Comparison of ENCODE assay signal across 25 mouse cellular contexts in genomic region chr7:16525448-16525847, GRCm38 (mm10). TPM values are rescaled to one million over a fixed set of nuclear protein-coding genes. Genes with fewer than 3 reads are reported as not detected.
DNase-seq lines count a peak whose midpoint lies in the region; ATAC-seq lines count a peak whose summit lies in the region.
"Had no signal": no experiment of that assay in that cellular context is flagged by ENCODE, and none has a peak within 500 bp of the region (broad histone marks: within the 10 kb centered on the region; RNA-seq: fewer than 3 reads in every experiment).

No protein-coding gene starts in this region.

- DNase-seq in embryonic facial prominence, embryonic 14.5 days (ENCODE audit: low spot score), result peak; percentile 9
- no peak for DNase-seq in embryonic facial prominence, embryonic 10.5 days (ENCODE audit: low spot score)
- DNase-seq in heart, adult 8-10 months (ENCODE audit: low spot score), result peak; percentile 25
- DNase-seq in forebrain, embryonic 10.5 days (ENCODE audit: extremely low spot score, low spot score), result no peak
- no peak for DNase-seq in cerebellum, postnatal 4 days (ENCODE audit: low spot score in 2 of 2)
- DNase-seq: cerebellum, adult 9-11 months; kidney, adult 11 months; kidney, postnatal 36 days; midbrain, embryonic 14.5 days; right cerebral cortex, postnatal 4 days; thymus, postnatal 36 days had no signal

- 68% methylated on average over 3 of the region's 3 CpGs for WGBS in embryonic facial prominence, embryonic 14.5 days
- 89% methylated on average over 3 of the region's 3 CpGs for WGBS in embryonic facial prominence, embryonic 10.5 days
- 70% methylated on average over 3 of the region's 3 CpGs for WGBS in liver, embryonic 15.5 days (ENCODE audit: insufficient replicate concordance)
- WGBS in liver, embryonic 12.5 days (ENCODE audit: insufficient replicate concordance), result 74% methylated on average over 3 of the region's 3 CpGs
- 24% methylated on average over 3 of the region's 3 CpGs for WGBS in heart, embryonic 15.5 days
- WGBS in forebrain, embryonic 10.5 days, result 87% methylated on average over 3 of the region's 3 CpGs

- no peaks in the 10 kb centered on the region for H3K9me3 ChIP-seq in embryonic facial prominence, embryonic 14.5 days (ENCODE audit: control insufficient read depth, low read length)
- H3K9me3 ChIP-seq in embryonic facial prominence, embryonic 10.5 days, result no peaks in the 10 kb centered on the region
- H3K9me3 ChIP-seq in liver, embryonic 15.5 days (replicated peaks), result no peaks in the 10 kb centered on the region
- H3K9me3 ChIP-seq in liver, embryonic 12.5 days (replicated peaks), result no peaks in the 10 kb centered on the region
- no peaks in the 10 kb centered on the region for H3K9me3 ChIP-seq in heart, embryonic 15.5 days (replicated peaks)
- no peaks in the 10 kb centered on the region for H3K9me3 ChIP-seq in forebrain, embryonic 10.5 days
- H3K9me3 ChIP-seq: embryonic facial prominence, embryonic 12.5 days; forebrain, embryonic 13.5 days; hindbrain, embryonic 13.5 days; kidney, embryonic 15.5 days; limb, embryonic 13.5 days; stomach, embryonic 15.5 days had no signal

- no peaks in the 10 kb centered on the region for H3K27me3 ChIP-seq in embryonic facial prominence, embryonic 14.5 days (replicated peaks; ENCODE audit: control insufficient read depth, insufficient read depth, low read length)
- no peaks in the 10 kb centered on the region for H3K27me3 ChIP-seq in embryonic facial prominence, embryonic 10.5 days (replicated peaks; ENCODE audit: low read depth, poor library complexity, severe bottlenecking)
- no peaks in the 10 kb centered on the region for H3K27me3 ChIP-seq in liver, embryonic 15.5 days
- no peaks in the 10 kb centered on the region for H3K27me3 ChIP-seq in liver, embryonic 12.5 days (replicated peaks)
- no peaks in the 10 kb centered on the region for H3K27me3 ChIP-seq in heart, embryonic 15.5 days
- no peaks in the 10 kb centered on the region for H3K27me3 ChIP-seq in forebrain, embryonic 10.5 days (ENCODE audit: poor library complexity, severe bottlenecking)
- H3K27me3 ChIP-seq: embryonic facial prominence, embryonic 12.5 days; forebrain, embryonic 13.5 days; hindbrain, embryonic 13.5 days; kidney, embryonic 15.5 days; limb, embryonic 13.5 days; stomach, embryonic 15.5 days had no signal

- H3K4me3 ChIP-seq in embryonic facial prominence, embryonic 14.5 days (ENCODE audit: low read depth, low read length), result no peak overlapping the region
- no peak overlapping the region for H3K4me3 ChIP-seq in embryonic facial prominence, embryonic 10.5 days
- no peak overlapping the region for H3K4me3 ChIP-seq in liver, embryonic 15.5 days (replicated peaks)
- no peak overlapping the region for H3K4me3 ChIP-seq in liver, embryonic 12.5 days
- H3K4me3 ChIP-seq in heart, embryonic 15.5 days, result no peak overlapping the region
- no peak overlapping the region for H3K4me3 ChIP-seq in forebrain, embryonic 10.5 days
- H3K4me3 ChIP-seq: embryonic facial prominence, embryonic 12.5 days; erythroblast, embryonic 14.5 days; forebrain, embryonic 13.5 days; hindbrain, embryonic 13.5 days; kidney, embryonic 15.5 days; limb, embryonic 13.5 days; stomach, embryonic 15.5 days had no signal

- no peaks in the 10 kb centered on the region for H3K4me1 ChIP-seq in embryonic facial prominence, embryonic 14.5 days (ENCODE audit: control insufficient read depth, insufficient read depth, low read length)
- no peaks in the 10 kb centered on the region for H3K4me1 ChIP-seq in embryonic facial prominence, embryonic 10.5 days
- H3K4me1 ChIP-seq in liver, embryonic 15.5 days (replicated peaks), result peaks cover 10% of the 10 kb centered on the region; the same call in 1 of the 2 replicates
- H3K4me1 ChIP-seq in liver, embryonic 12.5 days, result peaks cover under 1% of the 10 kb centered on the region; the same call in 1 of the 2 replicates
- H3K4me1 ChIP-seq in heart, embryonic 15.5 days (replicated peaks), result peaks cover 41% of the 10 kb centered on the region
- H3K4me1 ChIP-seq in forebrain, embryonic 10.5 days, result no peaks in the 10 kb centered on the region
- H3K4me1 ChIP-seq: embryonic facial prominence, embryonic 12.5 days; forebrain, embryonic 13.5 days; kidney, embryonic 15.5 days; limb, embryonic 13.5 days; stomach, embryonic 15.5 days had no signal

- H3K4me2 ChIP-seq in embryonic facial prominence, embryonic 14.5 days (ENCODE audit: low read depth, low read length), result no peak overlapping the region
- no peak overlapping the region for H3K4me2 ChIP-seq in liver, embryonic 15.5 days
- H3K4me2 ChIP-seq in liver, embryonic 12.5 days, result no peak overlapping the region
- no peak overlapping the region for H3K4me2 ChIP-seq in heart, embryonic 15.5 days
- H3K4me2 ChIP-seq: embryonic facial prominence, embryonic 12.5 days; forebrain, embryonic 13.5 days; hindbrain, embryonic 13.5 days; kidney, embryonic 15.5 days; limb, embryonic 13.5 days; stomach, embryonic 15.5 days had no signal

- no peak for ATAC-seq in embryonic facial prominence, embryonic 14.5 days (ENCODE audit: low read depth)
- 0 out of 2 replicates have a peak, but pooled peaks have one; percentile 37 for ATAC-seq in liver, embryonic 15.5 days (ENCODE audit: insufficient read depth)
- ATAC-seq in liver, embryonic 12.5 days, result no peak
- ATAC-seq in heart, embryonic 15.5 days (replicated peaks; ENCODE audit: insufficient number of reproducible peaks, insufficient read depth, low FRiP score, low read depth), result peak; percentile 72; the same call in 1 of the 2 replicates
- ATAC-seq: forebrain, embryonic 13.5 days had no signal

- H3K9ac ChIP-seq in embryonic facial prominence, embryonic 14.5 days (ENCODE audit: low read depth, low read length), result no peak overlapping the region
- no peak overlapping the region for H3K9ac ChIP-seq in liver, embryonic 15.5 days
- no peak overlapping the region for H3K9ac ChIP-seq in liver, embryonic 12.5 days
- H3K9ac ChIP-seq in heart, embryonic 15.5 days, result no peak overlapping the region
- H3K9ac ChIP-seq: embryonic facial prominence, embryonic 12.5 days; forebrain, embryonic 13.5 days; hindbrain, embryonic 13.5 days; kidney, embryonic 15.5 days; limb, embryonic 13.5 days; stomach, embryonic 15.5 days had no signal

- H3K27ac ChIP-seq in embryonic facial prominence, embryonic 14.5 days (replicated peaks; ENCODE audit: low read depth, low read length), result no peak overlapping the region
- no peak overlapping the region for H3K27ac ChIP-seq in embryonic facial prominence, embryonic 10.5 days (replicated peaks)
- H3K27ac ChIP-seq in liver, embryonic 15.5 days (replicated peaks), result 0 out of 2 replicates have a peak overlapping the region, but pooled peaks have one; percentile 24
- no peak overlapping the region for H3K27ac ChIP-seq in liver, embryonic 12.5 days
- H3K27ac ChIP-seq in heart, embryonic 15.5 days, result peak overlapping the region; percentile 78
- no peak overlapping the region for H3K27ac ChIP-seq in forebrain, embryonic 10.5 days
- H3K27ac ChIP-seq: embryonic facial prominence, embryonic 12.5 days; forebrain, embryonic 13.5 days; hindbrain, embryonic 13.5 days; kidney, embryonic 15.5 days; limb, embryonic 13.5 days; stomach, embryonic 15.5 days had no signal

- H3K36me3 ChIP-seq in embryonic facial prominence, embryonic 14.5 days (ENCODE audit: control insufficient read depth, insufficient read depth, low read length), result no peaks in the 10 kb centered on the region; the same call in 1 of the 2 replicates
- H3K36me3 ChIP-seq in embryonic facial prominence, embryonic 10.5 days (replicated peaks), result peaks cover 75% of the 10 kb centered on the region
- H3K36me3 ChIP-seq in liver, embryonic 15.5 days (replicated peaks), result no peaks in the 10 kb centered on the region
- peaks cover 6% of the 10 kb centered on the region; the same call in 1 of the 2 replicates for H3K36me3 ChIP-seq in liver, embryonic 12.5 days
- no peaks in the 10 kb centered on the region for H3K36me3 ChIP-seq in heart, embryonic 15.5 days
- H3K36me3 ChIP-seq in forebrain, embryonic 10.5 days (replicated peaks), result peaks cover 65% of the 10 kb centered on the region
- H3K36me3 ChIP-seq: stomach, embryonic 15.5 days had no signal

RNA-seq across cellular contexts. Expression of gene Npas1, which starts 47.9 kb away (rescaled TPM):
- polyA plus RNA-seq in embryonic facial prominence, embryonic 14.5 days (2014; fragmentation: Nextera tagmentation; extraction: Ambion mirVana), result 0.10 and 0.11 TPM in 2 replicates
- 0.98 and 1.4 TPM in 2 replicates for polyA plus RNA-seq in embryonic facial prominence, embryonic 10.5 days (2016; fragmentation: Nextera tagmentation; extraction: Ambion mirVana)
- polyA plus RNA-seq in liver, embryonic 15.5 days (2015; fragmentation: Nextera tagmentation; extraction: Ambion mirVana), result 0.12 and 0.17 TPM in 2 replicates
- polyA plus RNA-seq in liver, embryonic 12.5 days (2016; fragmentation: Nextera tagmentation; extraction: Ambion mirVana), result 0.33 and 0.36 TPM in 2 replicates
- not detected for total RNA-seq in heart, adult 8-10 months (2022)
- 0.16 and 0.36 TPM in 2 replicates for polyA plus RNA-seq in heart, embryonic 15.5 days (2015; fragmentation: Nextera tagmentation; extraction: Ambion mirVana)
- 0.71 and 1.2 TPM in 2 replicates for polyA plus RNA-seq in forebrain, embryonic 10.5 days (2016; fragmentation: Nextera tagmentation; extraction: Ambion mirVana)
- total RNA-seq: adrenal gland, postnatal 10 days; gastrocnemius, adult 18-20 months; megakaryocyte-erythroid progenitor cell, adult 5-6 weeks had no signal
- polyA plus RNA-seq: erythroblast, embryonic 14.5 days; gonadal fat pad, adult 2 months had no signal

Comparison
In these comparisons a context has a peak if more than half of its experiments do, and no peak if none do; other contexts are left out.
1. ATAC-seq: peak in liver, embryonic 15.5 days (single experiment) and heart, embryonic 15.5 days (single experiment); none in embryonic facial prominence, embryonic 14.5 days (single experiment) and liver, embryonic 12.5 days (single experiment).
2. DNase-seq: peak in embryonic facial prominence, embryonic 14.5 days (single experiment) and heart, adult 8-10 months (single experiment); none in embryonic facial prominence, embryonic 10.5 days (single experiment), forebrain, embryonic 10.5 days (single experiment) and cerebellum, postnatal 4 days (0 of 2).
3. H3K27ac ChIP-seq: peak in liver, embryonic 15.5 days (single experiment) and heart, embryonic 15.5 days (single experiment); none in embryonic facial prominence, embryonic 14.5 days (single experiment), embryonic facial prominence, embryonic 10.5 days (single experiment), liver, embryonic 12.5 days (single experiment) and forebrain, embryonic 10.5 days (single experiment).